Mouse (Mus musculus) liver, adult (tissue): ENCODE measurements around the gene Il16.

ENCODE experiments used
- GATA4 ChIP-seq: IDR thresholded peaks from 2 replicates; pipeline ENCODE4 v1.6.1; 2014; ENCODE audit warnings: mild to moderate bottlenecking, low read length; ENCODE audit not compliant: insufficient replicate concordance

Gene Il16

GRCm38 (mm10) chr7:83618709-83619108 is 126.8 kb downstream of the Il16 start:
- no peak for TF ChIP-seq GATA4

- no peak for TF ChIP-seq GATA4
Measured at GRCm38 (mm10) chr7:83616268-83616667, 129.3 kb downstream of the Il16 start.

GRCm38 (mm10) chr7:83615815-83616214 is 129.7 kb downstream of the Il16 start:
- TF ChIP-seq GATA4: no peak

GRCm38 (mm10) chr7:83615272-83615671 is 130.3 kb downstream of the Il16 start:
- no peak for TF ChIP-seq GATA4

GRCm38 (mm10) chr7:83611886-83612285 is 133.6 kb downstream of the Il16 start:
- TF ChIP-seq GATA4: no peak

GRCm38 (mm10) chr7:83609891-83610290 is 135.6 kb downstream of the Il16 start:
- no peak for TF ChIP-seq GATA4

GRCm38 (mm10) chr7:83606796-83607195 is 138.7 kb downstream of the Il16 start:
- no peak for TF ChIP-seq GATA4

- TF ChIP-seq GATA4: no peak
Measured at GRCm38 (mm10) chr7:83604180-83604944, 141.2 kb downstream of the Il16 start.

GRCm38 (mm10) chr7:83599913-83600286 is 145.6 kb downstream of the Il16 start:
- no peak for TF ChIP-seq GATA4

GRCm38 (mm10) chr7:83598997-83599912 is 146.3 kb downstream of the Il16 start:
- TF ChIP-seq GATA4: no peak

GRCm38 (mm10) chr7:83597063-83597462 is 148.5 kb downstream of the Il16 start:
- TF ChIP-seq GATA4: no peak

- TF ChIP-seq GATA4: no peak
Measured at GRCm38 (mm10) chr7:83594056-83594455, 151.5 kb downstream of the Il16 start.
